Mouse (Mus musculus): ENCODE results near the gene Zfp507.

Zfp507 gene

DNA sequence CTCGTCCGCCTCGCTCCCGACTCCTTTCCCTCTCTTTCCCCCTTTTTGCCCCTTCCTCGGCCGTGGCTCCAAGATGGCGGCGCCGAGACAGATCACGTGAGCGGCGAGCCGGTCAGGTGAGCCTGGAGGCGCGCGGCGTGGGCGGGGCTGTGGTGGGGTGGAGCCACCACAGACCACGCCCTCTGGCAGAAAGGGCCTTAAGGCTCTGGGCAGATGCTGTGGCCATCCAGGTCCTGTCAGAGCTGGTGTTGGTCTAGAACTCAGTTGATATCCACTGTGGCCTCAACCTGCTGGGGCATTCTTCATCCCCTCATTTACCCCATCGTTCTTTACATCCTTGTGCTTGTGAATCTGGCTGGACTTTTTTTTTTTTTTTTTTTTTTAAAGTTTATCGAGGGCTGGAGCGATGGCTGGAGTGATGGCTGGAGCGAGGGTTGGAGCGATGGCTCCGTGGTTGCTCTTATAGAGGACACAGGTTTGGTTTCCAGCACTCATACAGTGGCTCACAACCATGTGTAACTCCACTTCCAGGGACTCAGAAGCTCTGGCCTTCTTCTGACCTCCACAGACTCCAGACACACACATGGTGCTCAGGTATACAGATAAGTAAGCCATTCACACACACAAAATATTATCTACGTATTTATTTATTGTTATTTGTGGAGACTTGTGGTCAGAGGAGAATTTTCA, at the start of gene Zfp507:
Gene Zfp507 (minus strand): TSS at position 98 of the 690 bp plus-strand sequence.
- in situ Hi-C loops (cut with MboI, MseI): loop anchor here (5.0 kb wide), 1 partner anchor 56 kb away; no protein-coding TSS in a partner anchor

- in situ Hi-C loops (cut with MboI, MseI): loop anchor here (10.0 kb wide), 1 partner anchor 186 kb away; no protein-coding TSS in a partner anchor
Observed at GRCm38 (mm10) chr7:35850426-35850825, 47.6 kb upstream of the Zfp507 start.

DNA sequence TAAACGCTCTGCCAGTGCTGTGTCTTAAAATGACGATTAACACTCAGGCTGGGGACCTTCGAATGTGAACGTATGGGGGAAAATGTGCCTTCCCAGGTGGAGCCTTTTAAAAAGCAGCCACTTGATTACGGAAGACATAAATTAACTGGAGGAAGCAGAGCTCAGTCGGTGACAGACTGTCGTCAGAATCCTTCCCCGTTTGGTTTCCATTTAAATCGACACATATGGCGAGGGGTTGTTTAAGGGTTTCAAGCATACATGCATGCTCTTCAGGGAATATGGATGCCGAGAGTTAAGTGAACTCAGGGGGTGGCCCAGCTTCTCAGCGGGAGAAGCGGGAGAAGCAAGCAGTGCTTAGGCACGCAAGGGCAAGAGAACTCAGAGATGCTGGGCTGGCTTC, 45.7 kb upstream of the Zfp507 start:
- in situ Hi-C loops (cut with MboI, MseI): no loop called here

GRCm38 (mm10) chr7:35840504-35840903, 37.7 kb upstream of the Zfp507 start:
- in situ Hi-C loops (cut with MboI, MseI): no loop called here

GRCm38 (mm10) chr7:35836851-35837250, 34.0 kb upstream of the Zfp507 start:
- in situ Hi-C loops (cut with MboI, MseI): no loop called here

- in situ Hi-C loops (cut with MboI, MseI): no loop called here
Observed at GRCm38 (mm10) chr7:35836415-35836814, 33.6 kb upstream of the Zfp507 start.

- in situ Hi-C loops (cut with MboI, MseI): no loop called here
Observed at GRCm38 (mm10) chr7:35830119-35830518, 27.3 kb upstream of the Zfp507 start.

DNA sequence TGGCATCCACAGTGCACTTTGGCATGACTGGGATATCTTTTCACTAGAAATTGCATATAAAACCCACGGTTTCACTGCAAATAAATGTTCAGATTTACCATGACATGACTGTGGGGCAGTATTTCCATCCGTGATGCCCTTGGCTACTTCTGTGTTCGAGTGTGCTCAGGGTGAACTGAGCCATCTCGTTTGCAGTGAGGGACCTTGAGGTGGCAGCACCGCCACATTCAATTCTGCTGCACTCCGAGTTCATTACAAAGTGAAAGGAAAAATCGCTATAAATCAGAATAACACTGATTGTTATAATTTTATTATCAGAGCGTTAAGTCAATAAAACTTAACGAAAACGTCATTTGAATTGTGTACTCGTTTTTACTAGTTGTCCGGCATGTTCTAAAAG, 21.1 kb upstream of the Zfp507 start:
- in situ Hi-C loops (cut with MboI, MseI): no loop called here

DNA sequence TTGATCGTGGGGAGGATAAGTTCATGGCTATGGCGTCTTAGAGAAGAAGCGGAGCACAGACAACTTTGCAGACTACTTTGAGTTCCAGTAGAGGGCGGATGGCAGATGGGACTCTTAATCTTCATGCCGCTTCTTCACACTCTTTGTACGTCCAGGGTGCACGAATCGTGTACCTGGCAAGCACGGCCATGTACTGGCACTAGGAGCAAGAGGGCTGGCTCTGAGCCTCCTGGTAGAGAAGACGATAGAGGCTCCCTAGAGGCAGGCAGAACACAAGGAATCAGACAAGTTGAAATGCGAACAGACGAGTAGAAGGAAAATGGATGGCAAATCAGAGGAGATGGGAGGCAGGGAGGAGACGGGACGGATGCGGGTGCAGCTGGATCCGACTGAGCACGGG, 19.5 kb upstream of the Zfp507 start:
- in situ Hi-C loops (cut with MboI, MseI): no loop called here

GRCm38 (mm10) chr7:35821357-35821756, 18.6 kb upstream of the Zfp507 start:
- in situ Hi-C loops (cut with MboI, MseI): no loop called here

DNA sequence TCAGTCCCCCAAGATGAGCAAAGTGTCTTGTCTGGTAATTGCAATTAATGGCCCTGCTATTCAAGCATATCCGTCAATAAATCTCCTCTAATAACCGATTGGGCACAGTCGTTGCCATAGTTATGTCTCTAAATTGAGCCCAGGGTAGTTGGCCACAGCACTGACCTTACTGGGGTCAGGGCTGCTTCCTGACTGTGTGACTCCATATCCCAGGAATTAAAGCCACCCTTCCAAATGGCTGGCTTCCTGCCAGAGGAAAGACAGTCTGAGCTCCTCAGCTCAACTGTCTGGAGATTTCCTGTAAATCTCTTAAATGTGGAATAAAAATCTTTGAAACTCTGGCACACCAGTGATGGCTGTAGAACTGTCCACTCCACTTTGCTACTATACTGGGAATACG, 16.7 kb upstream of the Zfp507 start:
- in situ Hi-C loops (cut with MboI, MseI): no loop called here

- in situ Hi-C loops (cut with MboI, MseI): no loop called here
Observed at GRCm38 (mm10) chr7:35814759-35815551, 12.2 kb upstream of the Zfp507 start.

GRCm38 (mm10) chr7:35813306-35813705, 10.5 kb upstream of the Zfp507 start:
- in situ Hi-C loops (cut with MboI, MseI): no loop called here

DNA sequence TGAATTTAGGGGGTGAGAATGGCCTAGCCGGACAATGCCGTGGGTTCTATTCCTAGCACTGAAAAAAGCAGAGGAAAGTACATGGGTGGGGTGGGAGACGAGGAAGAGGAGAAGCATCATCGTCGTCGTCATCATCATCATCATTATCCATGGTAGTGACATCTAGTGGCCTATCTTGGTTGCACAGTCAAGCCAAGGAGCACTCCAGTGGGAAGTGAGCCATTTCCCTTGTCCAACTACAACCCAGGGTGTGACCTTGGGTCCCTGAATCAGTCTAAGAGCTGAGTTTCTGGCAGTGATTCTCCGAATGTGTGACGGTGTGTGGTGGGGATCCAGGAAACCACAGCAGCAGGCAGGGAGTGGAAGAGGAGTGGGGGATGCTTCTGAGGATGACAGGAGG, 7.9 kb upstream of the Zfp507 start:
- in situ Hi-C loops (cut with MboI, MseI): no loop called here

GRCm38 (mm10) chr7:35804206-35804605, 1.4 kb upstream of the Zfp507 start:
- in situ Hi-C loops (cut with MboI, MseI): loop anchor here (5.0 kb wide), 1 partner anchor 57 kb away; no protein-coding TSS in a partner anchor

GRCm38 (mm10) chr7:35802201-35802905, 450 bp downstream of the Zfp507 start:
- in situ Hi-C loops (cut with MboI, MseI): loop anchor here (5.0 kb wide), 1 partner anchor 55 kb away; no protein-coding TSS in a partner anchor

- in situ Hi-C loops (cut with MboI, MseI): loop anchor here (10.0 kb wide), 1 partner anchor 1401 kb away; the partner anchor contains the start of gene Lsm14a
Observed at GRCm38 (mm10) chr7:35796123-35796522, 6.7 kb downstream of the Zfp507 start.

GRCm38 (mm10) chr7:35794145-35794664, 8.6 kb downstream of the Zfp507 start:
- in situ Hi-C loops (cut with MboI, MseI): loop anchor here (10.0 kb wide), 1 partner anchor 1399 kb away; the partner anchor contains the start of gene Lsm14a

DNA sequence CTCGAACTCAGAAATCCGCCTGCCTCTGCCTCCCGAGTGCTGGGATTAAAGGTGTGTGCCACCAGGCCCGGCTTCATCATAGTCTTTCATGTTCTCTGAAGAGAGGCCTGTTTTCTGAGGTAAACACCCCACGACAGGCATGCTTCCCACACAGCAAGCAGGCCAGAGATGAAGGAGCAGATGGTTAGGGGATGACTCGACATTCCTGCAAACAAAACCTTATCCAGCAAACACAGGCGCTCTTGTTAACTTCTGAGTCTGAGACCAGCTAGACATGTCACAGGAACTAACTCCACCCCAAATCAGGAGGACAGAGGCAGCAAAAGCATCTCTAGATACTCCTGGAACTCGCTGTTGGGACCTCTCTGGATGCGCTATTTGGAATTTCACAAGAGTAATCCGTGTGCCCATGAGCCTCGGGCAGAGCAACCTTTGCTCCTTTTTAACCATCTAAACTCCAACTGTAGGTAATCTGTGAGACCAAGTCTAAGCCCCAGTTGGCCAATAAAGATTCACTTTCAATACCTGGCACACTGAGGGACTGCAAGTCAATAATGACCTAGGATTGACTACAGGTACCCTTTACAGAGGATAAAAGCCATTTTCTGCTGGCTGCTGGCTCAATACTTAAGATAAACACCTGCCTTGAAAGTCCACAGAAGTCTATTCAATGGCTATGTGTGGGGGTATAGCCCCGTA, 10.5 kb downstream of the Zfp507 start:
- in situ Hi-C loops (cut with MboI, MseI): loop anchor here (10.0 kb wide), 1 partner anchor 1397 kb away; the partner anchor contains the start of gene Lsm14a

- in situ Hi-C loops (cut with MboI, MseI): loop anchor here (10.0 kb wide), 1 partner anchor 1396 kb away; the partner anchor contains the start of gene Lsm14a
Observed at GRCm38 (mm10) chr7:35790926-35791325, 11.9 kb downstream of the Zfp507 start.

- in situ Hi-C loops (cut with MboI, MseI): loop anchor here (10.0 kb wide), 1 partner anchor 1395 kb away; the partner anchor contains the start of gene Lsm14a
Observed at GRCm38 (mm10) chr7:35790201-35790600, 12.6 kb downstream of the Zfp507 start.
